Mouse (Mus musculus) erythroblast, embryonic 14.5 days (primary cell): ENCODE data around the gene Mycn.

Experiments
- GATA1 ChIP-seq: IDR thresholded peaks from 2 replicates; pipeline ENCODE4 v1.6.1; 2012; ENCODE audit warnings: low read length, inconsistent platforms, mixed read lengths
- TAL1 ChIP-seq: IDR thresholded peaks from 3 replicates; pipeline ENCODE4 v1.6.1; 2012; ENCODE audit warnings: low read length, inconsistent platforms, mixed read lengths

GRCm38 (mm10) chr12:12937088-12937487 lies 4.6 kb downstream of the Mycn start:
- TF ChIP-seq GATA1 (no peak), TAL1 (no peak)
